Mouse (Mus musculus) testis, adult 2 months (tissue): ENCODE results near the gene Tmem30b. TPM values are rescaled to one million over a fixed set of nuclear protein-coding genes. Genes with fewer than 3 reads are reported as not detected.

Source experiments
- H3K27ac ChIP-seq: fragments of 200-500 bp; 2 replicates; pipeline ENCODE4 v1.5.1; 2012; ENCODE audit warnings: low read depth, low read length; ENCODE audit not compliant: control insufficient read depth, insufficient read depth
- H3K27me3 ChIP-seq: fragments of 200-500 bp; 2 replicates; pipeline ENCODE4 v1.6.1; 2012; ENCODE audit warnings: mild to moderate bottlenecking, low read length, moderate library complexity; ENCODE audit not compliant: control insufficient read depth, insufficient read depth
- H3K36me3 ChIP-seq: fragments of 200-500 bp; 2 replicates; pipeline ENCODE4 v1.6.1; 2012; ENCODE audit warnings: mild to moderate bottlenecking, low read length; ENCODE audit not compliant: control insufficient read depth, insufficient read depth
- H3K4me1 ChIP-seq: fragments of 200-500 bp; 2 replicates; pipeline ENCODE4 v1.6.1; 2012; ENCODE audit warnings: low read length; ENCODE audit not compliant: control insufficient read depth, insufficient read depth
- H3K4me3 ChIP-seq: fragments of 200-500 bp; 2 replicates; pipeline ENCODE4 v1.5.1; 2012; ENCODE audit warnings: low read depth, mild to moderate bottlenecking, low read length, moderate library complexity, mixed read lengths; ENCODE audit not compliant: control insufficient read depth
- CTCF ChIP-seq: fragments of 200-500 bp; IDR thresholded peaks from 2 replicates; pipeline ENCODE4 v1.5.1; 2012; ENCODE audit warnings: low read depth, mild to moderate bottlenecking, inconsistent platforms, low read length, moderate library complexity; ENCODE audit not compliant: control insufficient read depth, insufficient read depth, insufficient replicate concordance
- POLR2A ChIP-seq: fragments of 200-500 bp; IDR thresholded peaks from 2 replicates; pipeline ENCODE4 v1.6.1; 2012; ENCODE audit warnings: low read depth, mild to moderate bottlenecking, inconsistent platforms, low read length, moderate library complexity; ENCODE audit not compliant: control insufficient read depth
- polyA plus RNA-seq: library from polyadenylated mRNA; depleted of rRNA; stranded (reverse); fragments of >200 nt; gene quantifications from 2 replicates; pipeline ENCODE4 v1.2.3, GENCODE M21; 2012

Gene Tmem30b
- polyA plus RNA-seq, 1 experiment: 0.17 TPM

- TF ChIP-seq POLR2A (no peak), CTCF (no peak)
- Histone ChIP-seq H3K27me3 (no peaks in the 10 kb centered on the region), H3K4me3 (no peak overlapping the region), H3K36me3 (no peaks in the 10 kb centered on the region), H3K4me1 (no peaks in the 10 kb centered on the region), H3K27ac (no peak overlapping the region)
Measured at GRCm38 (mm10) chr12:73514722-73515121, 31.5 kb downstream of the Tmem30b start.

DNA sequence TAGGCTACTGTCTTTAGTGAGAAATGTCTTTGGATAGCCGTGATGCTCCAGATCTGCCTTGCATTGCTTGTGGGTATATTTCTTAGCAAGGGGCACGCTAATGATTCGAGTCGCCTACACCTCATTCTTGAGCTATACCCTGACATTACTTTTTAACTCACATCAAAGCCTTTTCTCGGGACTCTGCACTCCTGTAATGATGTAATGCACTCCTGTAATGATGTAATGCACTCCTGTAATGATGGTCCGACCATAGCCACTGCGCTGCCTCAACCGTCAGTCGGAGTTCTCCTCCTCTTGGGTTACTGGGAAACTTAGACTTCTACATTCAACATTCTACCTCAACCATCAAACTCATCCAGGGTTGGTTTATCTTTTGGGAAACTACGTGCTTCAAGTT lies 32.2 kb downstream of the Tmem30b start:
- H3K4me1 ChIP-seq: no peaks in the 10 kb centered on the region

DNA sequence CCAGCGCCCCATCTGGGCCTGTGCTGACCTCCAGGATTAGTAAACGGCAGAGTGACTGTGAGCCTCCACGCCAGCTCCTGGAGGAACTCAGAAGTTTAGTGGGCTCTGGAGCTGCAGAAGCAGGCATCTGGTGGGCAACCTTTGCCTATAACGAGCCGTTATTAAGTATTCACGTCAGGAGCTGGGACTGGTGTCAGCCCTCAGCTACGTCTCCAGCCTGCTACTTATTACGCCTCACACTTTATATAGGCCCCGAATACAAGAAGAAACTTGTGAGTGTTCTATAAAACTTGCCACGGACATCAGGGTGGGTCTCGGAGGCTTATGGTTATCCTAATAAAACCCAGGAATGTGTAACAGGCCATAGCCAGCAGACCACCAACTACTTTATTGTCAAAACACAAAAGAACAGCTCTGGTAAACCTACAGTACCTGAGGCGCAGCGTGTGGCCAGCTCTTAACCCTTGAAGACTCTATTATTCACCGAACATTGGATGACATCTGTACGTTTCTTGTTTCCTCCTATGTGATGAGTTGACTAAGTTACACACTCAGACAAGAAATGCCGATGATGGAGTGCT lies 34.6 kb downstream of the Tmem30b start:
- Histone ChIP-seq H3K27me3 (no peaks in the 10 kb centered on the region), H3K27ac (no peak overlapping the region), H3K4me3 (no peak overlapping the region), H3K4me1 (peaks cover 3% of the 10 kb centered on the region), H3K36me3 (no peaks in the 10 kb centered on the region)
- TF ChIP-seq POLR2A: no peak
- TF ChIP-seq CTCF: no peak

More for the DNA sequence above, 32.2 kb downstream of the Tmem30b start:
- Histone ChIP-seq H3K36me3 (no peaks in the 10 kb centered on the region), H3K27me3 (no peaks in the 10 kb centered on the region), H3K4me3 (no peak overlapping the region), H3K27ac (no peak overlapping the region)
- TF ChIP-seq CTCF: no peak
- no peak for TF ChIP-seq POLR2A

GRCm38 (mm10) chr12:73507105-73507504 lies 39.1 kb downstream of the Tmem30b start:
- no peak overlapping the region for H3K4me3 ChIP-seq

DNA sequence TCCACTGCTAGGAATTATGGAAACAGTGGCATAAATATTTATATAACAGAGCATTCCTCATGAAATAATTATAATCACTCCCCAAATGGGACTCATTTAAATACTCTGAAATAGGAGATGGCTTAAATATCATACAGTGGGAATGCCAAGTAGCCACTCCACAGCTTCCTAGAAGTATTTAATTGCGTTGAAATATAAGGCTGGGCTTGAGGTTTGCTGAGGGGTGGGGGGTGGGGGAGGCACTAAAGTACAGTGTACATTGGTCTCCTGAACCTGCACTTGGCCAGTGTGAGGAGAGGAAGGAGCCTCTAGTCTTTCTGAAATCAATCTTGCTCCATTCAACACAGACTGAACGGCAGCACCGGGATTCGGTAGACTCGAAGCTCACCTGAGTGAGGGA lies 39.5 kb downstream of the Tmem30b start:
- H3K27ac ChIP-seq: no peak overlapping the region
- TF ChIP-seq POLR2A (no peak), CTCF (no peak)
- no peaks in the 10 kb centered on the region for H3K36me3 ChIP-seq
- no peaks in the 10 kb centered on the region for H3K27me3 ChIP-seq
- H3K4me1 ChIP-seq: peaks cover 3% of the 10 kb centered on the region
- H3K4me3 ChIP-seq: no peak overlapping the region

More at GRCm38 (mm10) chr12:73507105-73507504, 39.1 kb downstream of the Tmem30b start:
- TF ChIP-seq POLR2A: no peak
- TF ChIP-seq CTCF: no peak
- Histone ChIP-seq H3K27ac (no peak overlapping the region; the same call in 1 of the 2 replicates), H3K27me3 (no peaks in the 10 kb centered on the region), H3K4me1 (peaks cover 3% of the 10 kb centered on the region), H3K36me3 (no peaks in the 10 kb centered on the region)

DNA sequence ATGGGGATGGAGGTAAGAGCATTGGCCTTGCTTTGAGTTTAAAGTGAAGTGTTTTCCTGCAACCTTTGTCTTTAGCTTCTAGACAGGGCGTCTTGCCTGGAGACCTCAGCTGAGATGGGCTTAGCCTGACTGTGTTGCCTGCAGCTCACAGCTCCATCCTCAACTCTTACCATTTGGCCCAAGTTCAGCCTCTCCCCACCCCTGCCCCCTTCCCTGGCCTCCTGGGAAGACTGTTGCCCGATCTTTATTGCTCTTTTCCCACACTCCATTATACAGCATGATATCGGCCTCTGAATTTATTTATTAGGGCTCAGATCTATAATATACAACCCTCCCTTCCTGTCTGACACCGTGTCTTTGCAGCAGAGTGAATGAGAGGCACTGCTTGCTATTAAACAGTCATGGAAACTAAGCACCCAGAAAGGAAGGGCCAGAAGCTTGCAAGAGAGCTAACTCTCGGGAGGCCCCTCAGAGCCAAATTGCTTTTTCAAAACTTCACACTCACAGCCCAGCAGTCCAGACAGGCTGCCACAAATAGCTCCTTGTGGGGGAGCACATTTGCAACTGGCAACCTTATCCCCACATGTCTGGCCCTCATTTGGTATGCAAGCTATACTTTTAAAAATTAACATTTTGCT lies 45.4 kb downstream of the Tmem30b start:
- Histone ChIP-seq H3K4me3 (no peak overlapping the region), H3K27me3 (no peaks in the 10 kb centered on the region), H3K27ac (no peak overlapping the region), H3K4me1 (no peaks in the 10 kb centered on the region), H3K36me3 (no peaks in the 10 kb centered on the region)
- TF ChIP-seq CTCF (no peak), POLR2A (no peak)

DNA sequence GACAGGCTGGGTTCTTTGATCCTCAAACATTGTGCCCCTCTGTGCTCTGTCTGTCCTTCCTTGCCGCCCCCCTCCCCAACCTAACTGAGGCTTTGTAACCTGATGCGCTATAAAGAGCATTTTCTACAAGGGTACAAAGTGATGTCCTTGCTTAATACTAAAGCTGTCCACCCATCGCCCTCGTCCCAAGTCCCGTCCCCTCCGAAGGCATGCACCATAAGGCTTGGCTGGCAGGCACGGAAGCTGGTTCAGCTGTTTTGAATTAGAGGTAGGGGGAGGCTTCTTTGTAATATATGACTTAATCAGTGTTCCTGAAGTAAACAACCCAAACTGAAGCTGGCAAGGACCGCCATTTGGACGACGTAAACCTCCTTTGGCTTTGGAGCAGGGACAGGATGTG lies 51.0 kb downstream of the Tmem30b start:
- Histone ChIP-seq H3K27me3 (no peaks in the 10 kb centered on the region), H3K27ac (no peak overlapping the region), H3K36me3 (no peaks in the 10 kb centered on the region), H3K4me1 (no peaks in the 10 kb centered on the region), H3K4me3 (no peak overlapping the region)
- TF ChIP-seq POLR2A: no peak
- no peak for TF ChIP-seq CTCF
